Comparison of ENCODE assay signal across 9 mouse cellular contexts in the genomic region with DNA sequence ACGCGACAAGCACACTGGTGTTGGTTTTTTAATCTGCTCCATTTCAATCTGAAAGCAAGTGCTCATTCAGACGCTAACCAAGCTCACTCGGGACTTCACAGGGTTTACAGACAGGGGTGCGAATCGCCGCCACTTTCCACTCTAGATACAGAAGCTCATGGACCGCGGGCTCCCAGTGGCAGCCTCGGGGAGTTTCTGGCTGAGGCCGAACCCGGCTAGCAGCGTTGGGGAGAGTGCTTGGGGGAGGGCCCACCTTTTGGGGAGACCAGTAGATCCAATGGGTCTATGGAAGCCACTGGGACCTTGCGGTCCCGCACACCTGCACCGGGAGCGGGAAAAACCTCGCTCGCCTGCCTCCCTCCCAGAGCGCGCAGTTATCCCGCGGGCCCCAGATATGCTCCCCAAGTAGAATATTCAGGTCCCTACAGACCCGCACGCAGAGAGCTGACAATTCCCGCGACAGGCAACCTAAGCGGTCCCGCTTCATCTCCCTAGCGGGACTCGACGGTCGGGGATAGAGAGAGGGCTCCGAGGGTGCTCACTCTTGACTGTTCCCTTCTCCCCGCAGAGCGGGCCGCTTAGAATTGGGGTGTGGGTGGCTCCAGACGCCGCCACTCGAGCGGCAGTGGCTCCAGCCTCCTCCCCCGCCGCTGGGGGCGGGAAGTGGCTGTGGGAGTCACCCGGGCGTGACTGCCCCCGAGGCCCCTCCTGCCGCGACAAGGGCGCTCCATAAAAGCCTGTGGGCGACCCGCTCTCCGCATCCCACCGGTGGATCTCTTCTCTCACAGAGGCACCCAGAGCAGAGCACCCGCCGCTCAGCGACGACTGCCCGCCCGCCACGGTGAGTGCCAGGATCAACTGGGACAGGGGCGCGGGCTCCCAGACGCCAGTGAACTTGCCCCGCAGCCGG. TPM values are rescaled to one million over a fixed set of nuclear protein-coding genes. Genes with fewer than 3 reads are reported as not detected.
A peak's percentile ranks its signal among the peaks of the same experiment; 100 is the strongest.
DNase-seq lines count a peak whose midpoint lies in the region; ATAC-seq lines count a peak whose summit lies in the region.
"Had no signal": no experiment of that assay in that cellular context is flagged by ENCODE, and none has a peak within 500 bp of the region (broad histone marks: within the 10 kb centered on the region; RNA-seq: fewer than 3 reads in every experiment).

Gene Npy (plus strand): TSS at position 750 of the 910 bp plus-strand sequence.

- no peaks in the 10 kb centered on the region for H3K9me3 ChIP-seq in heart, embryonic 12.5 days (replicated peaks)
- H3K9me3 ChIP-seq in kidney, embryonic 14.5 days (ENCODE audit: control insufficient read depth, low read length): no peaks in the 10 kb centered on the region
- H3K9me3 ChIP-seq in neural tube, embryonic 11.5 days (ENCODE audit: control insufficient read depth, low read length): no peaks in the 10 kb centered on the region

- no peak within 1 kb of the TSS for H3K27ac ChIP-seq in heart, embryonic 12.5 days (ENCODE audit: poor library complexity, severe bottlenecking)
- H3K27ac ChIP-seq in kidney, embryonic 14.5 days (ENCODE audit: low read depth, low read length): no peak within 1 kb of the TSS
- no peak within 1 kb of the TSS for H3K27ac ChIP-seq in neural tube, embryonic 11.5 days (ENCODE audit: low read depth, low read length)

- peak within 1 kb of the TSS; percentile 60 for H3K4me3 ChIP-seq in heart, embryonic 12.5 days
- H3K4me3 ChIP-seq in kidney, embryonic 14.5 days (ENCODE audit: low read length): peak within 1 kb of the TSS; percentile 44
- H3K4me3 ChIP-seq in neural tube, embryonic 11.5 days (ENCODE audit: low read depth, low read length): peak within 1 kb of the TSS; percentile 26

- H3K27me3 ChIP-seq in heart, embryonic 12.5 days (replicated peaks): peaks cover 73% of the 10 kb centered on the region
- peaks cover 57% of the 10 kb centered on the region for H3K27me3 ChIP-seq in kidney, embryonic 14.5 days (ENCODE audit: control insufficient read depth, insufficient read depth, low read length)
- peaks cover 35% of the 10 kb centered on the region for H3K27me3 ChIP-seq in neural tube, embryonic 11.5 days (ENCODE audit: control insufficient read depth, insufficient read depth, low read length)

- WGBS in heart, embryonic 12.5 days: under 1% methylated on average over 57 of the region's 66 CpGs
- WGBS in kidney, embryonic 14.5 days: under 1% methylated on average over 60 of the region's 66 CpGs
- under 1% methylated on average over 60 of the region's 66 CpGs for WGBS in neural tube, embryonic 11.5 days

- H3K9ac ChIP-seq in heart, embryonic 12.5 days: peak within 1 kb of the TSS; percentile 67
- peak within 1 kb of the TSS; percentile 45 for H3K9ac ChIP-seq in kidney, embryonic 14.5 days (ENCODE audit: low read depth, low read length)
- peak within 1 kb of the TSS; percentile 14 for H3K9ac ChIP-seq in neural tube, embryonic 11.5 days (ENCODE audit: low read length)

- DNase-seq in ovary, postnatal 10 days (ENCODE audit: low spot score): peak; percentile 6
- no peak for DNase-seq in ovary, adult 18-20 months (ENCODE audit: low spot score)
- DNase-seq in cerebellum, postnatal 14 days: peak; percentile 9 to 15
- DNase-seq in liver: peak; percentile 6
- DNase-seq in neural tube, embryonic 11.5 days (ENCODE audit: low spot score): peak; percentile 58

- H3K4me2 ChIP-seq in heart, embryonic 12.5 days: peak within 1 kb of the TSS; percentile 98
- peak within 1 kb of the TSS; percentile 88 for H3K4me2 ChIP-seq in kidney, embryonic 14.5 days (replicated peaks; ENCODE audit: low read depth, low read length)
- H3K4me2 ChIP-seq in neural tube, embryonic 11.5 days (ENCODE audit: low read depth): peak within 1 kb of the TSS; percentile 60

- 0 out of 2 replicates have a peak, but pooled peaks have one; percentile 25 for ATAC-seq in heart, embryonic 12.5 days (ENCODE audit: insufficient number of reproducible peaks, low FRiP score)
- ATAC-seq in kidney, embryonic 14.5 days (ENCODE audit: low FRiP score, low TSS enrichment): peak; percentile 87
- peak; percentile 50; the same call in 1 of the 2 replicates for ATAC-seq in neural tube, embryonic 11.5 days (ENCODE audit: insufficient read depth, low FRiP score, low TSS enrichment)
- no peak for ATAC-seq in erythroid progenitor cell, adult 5-6 weeks (replicated peaks; ENCODE audit: low FRiP score, poor library complexity, severe bottlenecking)

- H3K4me1 ChIP-seq in heart, embryonic 12.5 days (replicated peaks): peaks cover 12% of the 10 kb centered on the region
- no peaks in the 10 kb centered on the region for H3K4me1 ChIP-seq in kidney, embryonic 14.5 days (ENCODE audit: control insufficient read depth, insufficient read depth, low read length)
- H3K4me1 ChIP-seq in neural tube, embryonic 11.5 days (ENCODE audit: control insufficient read depth, insufficient read depth, low read length): 0 out of 2 replicates have a peak, but pooled peaks cover 2% of the 10 kb centered on the region

- H3K36me3 ChIP-seq in heart, embryonic 12.5 days: no peaks in the 10 kb centered on the region
- no peaks in the 10 kb centered on the region for H3K36me3 ChIP-seq in kidney, embryonic 14.5 days (ENCODE audit: control insufficient read depth, insufficient read depth, low read length)
- H3K36me3 ChIP-seq in neural tube, embryonic 11.5 days (ENCODE audit: control insufficient read depth, insufficient read depth, low read length): no peaks in the 10 kb centered on the region

RNA-seq across cellular contexts. Expression of gene Npy, which starts in this region (rescaled TPM):
- polyA plus RNA-seq in heart, embryonic 12.5 days (2016; fragmentation: Nextera tagmentation; extraction: Ambion mirVana): 2.7 and 3.5 TPM in 2 replicates
- polyA plus RNA-seq in kidney, embryonic 14.5 days (2014; fragmentation: Nextera tagmentation; extraction: Ambion mirVana): 16.0 and 23.6 TPM in 2 replicates
- polyA plus RNA-seq in neural tube, embryonic 11.5 days (2014; fragmentation: Nextera tagmentation; extraction: Ambion mirVana): 14.2 and 18.1 TPM in 2 replicates
- not detected in 2 replicates for total RNA-seq in erythroid progenitor cell, adult 5-6 weeks (2015; ENCODE audit: low replicate concordance)
- total RNA-seq in erythroid progenitor cell, adult 5-6 weeks (2017; ENCODE audit: low replicate concordance): not detected in 2 replicates
- total RNA-seq: neutrophil, adult 5-6 weeks had no signal

Comparison
In these comparisons a context has a peak if more than half of its experiments do, and no peak if none do; other contexts are left out.
1. H3K9ac ChIP-seq: peak in every context shown above with its lines; median percentile 67 in heart, embryonic 12.5 days; 45 in kidney, embryonic 14.5 days; 14 in neural tube, embryonic 11.5 days.